Comparison of ENCODE assay signal across 19 mouse cellular contexts in genomic region chr9:99397056-99397815, GRCm38 (mm10). TPM values are rescaled to one million over a fixed set of nuclear protein-coding genes. Genes with fewer than 3 reads are reported as not detected.
DNase-seq lines count a peak whose midpoint lies in the region; ATAC-seq and TF ChIP-seq lines count a peak whose summit lies in the region.
"Had no signal": no experiment of that assay in that cellular context is flagged by ENCODE, and none has a peak within 500 bp of the region (broad histone marks: within the 10 kb centered on the region; RNA-seq: fewer than 3 reads in every experiment).

No protein-coding gene starts in this region.

- H3K4me3 ChIP-seq in layer of hippocampus, adult 2 months: no peak overlapping the region
- H3K4me3 ChIP-seq: embryonic facial prominence, embryonic 13.5 days; forebrain, embryonic 10.5 days; heart, embryonic 15.5 days; liver, embryonic 13.5 days had no signal

- peak; percentile 21; the same call in 1 of the 2 replicates for ATAC-seq in cerebellum, adult (ENCODE audit: insufficient number of reproducible peaks, low FRiP score, low TSS enrichment)
- 0 out of 2 replicates have a peak, but pooled peaks have one; percentile 41 for ATAC-seq in megakaryocyte-erythroid progenitor cell, adult 5-6 weeks (replicated peaks; ENCODE audit: low FRiP score, low TSS enrichment, poor library complexity, severe bottlenecking)
- ATAC-seq: hindbrain, embryonic 16.5 days; lung, postnatal 0 days had no signal

- H3K27ac ChIP-seq in layer of hippocampus, adult 2 months: peak overlapping the region; percentile 64
- H3K27ac ChIP-seq: embryonic facial prominence, embryonic 13.5 days; forebrain, embryonic 10.5 days; heart, embryonic 15.5 days; liver, embryonic 13.5 days had no signal

- no peak for TF ChIP-seq CTCF in layer of hippocampus, adult 2 months (conservative IDR thresholded peaks at IDR 0.05)

- no peak for DNase-seq in cerebellum, postnatal 4 days (ENCODE audit: low spot score in 2 of 2)
- DNase-seq in layer of hippocampus, adult 2 months (ENCODE audit: low spot score in 2 of 2): no peak
- no peak for DNase-seq in layer of hippocampus, adult 9-10 months (ENCODE audit: low spot score)
- DNase-seq in cerebellum, postnatal 14 days: peak; percentile 40 to 57
- DNase-seq in lung, postnatal 14 days: no peak
- DNase-seq in lung, adult 18-20 months: no peak
- DNase-seq: kidney, adult 2 months; liver, embryonic 13.5 days; thymus, postnatal 14 days had no signal

RNA-seq across cellular contexts. Expression of gene Esyt3, which starts 38.9 kb away (rescaled TPM):
- 1 to 10 TPM; 1.7 to 1.9 TPM for total RNA-seq in layer of hippocampus, adult 2 months (2021)
- total RNA-seq in megakaryocyte-erythroid progenitor cell, adult 5-6 weeks (2014; fragmentation: Nextera tagmentation): not detected in 2 replicates
- not detected in 2 replicates for total RNA-seq in megakaryocyte-erythroid progenitor cell, adult 5-6 weeks (2017)
- total RNA-seq: CH12.LX had no signal

RNA-seq across cellular contexts. Expression of gene Mras, which starts 39.9 kb away (rescaled TPM):
- 100 to 1,000 TPM; 138 to 141 TPM for total RNA-seq in layer of hippocampus, adult 2 months (2021)
- not detected in 2 replicates for total RNA-seq in megakaryocyte-erythroid progenitor cell, adult 5-6 weeks (2014; fragmentation: Nextera tagmentation)
- not detected in 2 replicates for total RNA-seq in megakaryocyte-erythroid progenitor cell, adult 5-6 weeks (2017)

RNA-seq across cellular contexts. Expression of gene Nme9, which starts 54.0 kb away (rescaled TPM):
- under 1 TPM; 0.61 to 0.77 TPM for total RNA-seq in layer of hippocampus, adult 2 months (2021)
- total RNA-seq in megakaryocyte-erythroid progenitor cell, adult 5-6 weeks (2014; fragmentation: Nextera tagmentation): 0.48 TPM in 1 of 2 replicates, not detected in the other
- not detected in 2 replicates for total RNA-seq in megakaryocyte-erythroid progenitor cell, adult 5-6 weeks (2017)
- total RNA-seq: adrenal gland, postnatal 4 days; CH12.LX; left cerebral cortex, postnatal 36 days had no signal

Comparison
In these comparisons a context has a peak if more than half of its experiments do, and no peak if none do; other contexts are left out.
1. DNase-seq: peak in cerebellum, postnatal 14 days (2 of 2); none in cerebellum, postnatal 4 days (0 of 2), layer of hippocampus, adult 2 months (0 of 2), layer of hippocampus, adult 9-10 months (single experiment), lung, postnatal 14 days (single experiment) and lung, adult 18-20 months (0 of 2).
2. RNA of gene Mras, which starts 39.9 kb away (total RNA-seq): 138 to 141 TPM in layer of hippocampus, adult 2 months; not detected in megakaryocyte-erythroid progenitor cell, adult 5-6 weeks; every median in the first group is over 100 times any median in the second.